Mouse (Mus musculus): ENCODE measurements around the gene Sox13. TPM values are rescaled to one million over a fixed set of nuclear protein-coding genes. Genes with fewer than 3 reads are reported as not detected.

Gene Sox13
- polyA plus RNA-seq, 1 experiment, result 15.4 TPM

DNA sequence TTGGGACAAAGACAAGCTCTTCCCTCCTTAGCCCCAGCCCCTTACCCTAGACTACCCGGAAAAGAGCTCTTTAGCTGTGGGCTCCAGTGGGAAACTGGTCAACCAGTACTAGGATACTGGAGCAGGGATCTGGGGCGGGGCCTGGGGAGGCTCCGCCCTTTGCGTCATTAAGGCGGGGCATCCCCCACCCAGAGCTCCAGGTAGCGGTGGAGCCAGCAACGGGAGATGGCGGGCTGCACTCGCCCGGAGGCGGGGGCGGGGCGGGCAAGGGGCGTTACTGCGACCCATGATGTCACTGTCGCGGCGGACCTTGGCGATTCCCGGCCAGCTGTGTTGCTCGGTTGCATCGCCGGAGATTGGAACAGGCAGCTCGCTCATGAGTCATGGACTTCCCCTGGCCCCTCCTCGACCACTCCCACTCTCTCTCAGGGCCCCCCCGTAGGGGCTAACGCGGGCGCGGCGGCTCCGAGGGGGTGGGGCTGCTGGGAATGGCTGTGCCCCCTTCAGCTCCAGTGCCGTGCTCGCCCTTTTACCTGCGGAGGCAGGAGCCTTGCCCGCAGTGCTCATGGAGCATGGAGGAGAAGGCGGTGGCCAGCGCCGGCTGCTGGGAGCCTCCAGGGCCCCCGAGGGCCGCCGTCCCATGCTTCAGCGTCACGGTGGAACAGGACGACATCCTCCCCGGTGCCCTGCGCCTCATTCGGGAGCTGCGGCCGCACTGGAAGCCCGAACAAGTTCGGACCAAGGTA lies 60.7 kb downstream of the Sox13 start, which contains the start of gene Etnk2:
Gene Etnk2 (plus strand): TSS at position 297 of the 746 bp plus-strand sequence.
- TF ChIP-seq POLR2A (IDR thresholded peaks at IDR 0.05; ENCODE audit: borderline replicate concordance, insufficient read depth, low read length) (no peak), CTCF (IDR thresholded peaks at IDR 0.05; ENCODE audit: borderline replicate concordance, insufficient read depth, low read depth, low read length) (no peak)
- no peaks in the 10 kb centered on the region for H3K27me3 ChIP-seq (ENCODE audit: control insufficient read depth, insufficient read depth, low read length)
- DNase-seq, result peak; percentile 51 to 56
- H3K4me3 ChIP-seq (replicated peaks; ENCODE audit: insufficient read depth, low read depth, low read length), result peak within 1 kb of the TSS; percentile 60
- 2% methylated on average over 49 of the region's 52 CpGs for WGBS
- no peak within 1 kb of the TSS for H3K27ac ChIP-seq (ENCODE audit: insufficient read depth, low read length)
- peaks cover 6% of the 10 kb centered on the region for H3K4me1 ChIP-seq (ENCODE audit: control insufficient read depth, insufficient read depth, low read length)

- DNase-seq, result no peak
- H3K4me3 ChIP-seq (replicated peaks; ENCODE audit: insufficient read depth, low read depth, low read length), result no peak overlapping the region
- TF ChIP-seq POLR2A (IDR thresholded peaks at IDR 0.05; ENCODE audit: borderline replicate concordance, insufficient read depth, low read length) (no peak), CTCF (IDR thresholded peaks at IDR 0.05; ENCODE audit: borderline replicate concordance, insufficient read depth, low read depth, low read length) (no peak)
- H3K27ac ChIP-seq (ENCODE audit: insufficient read depth, low read length), result no peak overlapping the region
- no peaks in the 10 kb centered on the region for H3K27me3 ChIP-seq (ENCODE audit: control insufficient read depth, insufficient read depth, low read length)
- H3K4me1 ChIP-seq (ENCODE audit: control insufficient read depth, insufficient read depth, low read length), result no peaks in the 10 kb centered on the region; the same call in 1 of the 2 replicates
- WGBS, result 67% methylated on average over 5 of the region's 5 CpGs
Observed at GRCm38 (mm10) chr1:133362103-133362502, 62.1 kb downstream of the Sox13 start.

GRCm38 (mm10) chr1:133361006-133361405 lies 63.2 kb downstream of the Sox13 start:
- Histone ChIP-seq H3K27ac (ENCODE audit: insufficient read depth, low read length) (no peak overlapping the region), H3K4me1 (ENCODE audit: control insufficient read depth, insufficient read depth, low read length) (no peaks in the 10 kb centered on the region; the same call in 1 of the 2 replicates), H3K4me3 (replicated peaks; ENCODE audit: insufficient read depth, low read depth, low read length) (no peak overlapping the region), H3K27me3 (ENCODE audit: control insufficient read depth, insufficient read depth, low read length) (no peaks in the 10 kb centered on the region)
- no peak for DNase-seq
- WGBS, result 96% methylated on average over 6 of the region's 6 CpGs
- TF ChIP-seq POLR2A (IDR thresholded peaks at IDR 0.05; ENCODE audit: borderline replicate concordance, insufficient read depth, low read length), result no peak
- no peak for TF ChIP-seq CTCF (IDR thresholded peaks at IDR 0.05; ENCODE audit: borderline replicate concordance, insufficient read depth, low read depth, low read length)

DNA sequence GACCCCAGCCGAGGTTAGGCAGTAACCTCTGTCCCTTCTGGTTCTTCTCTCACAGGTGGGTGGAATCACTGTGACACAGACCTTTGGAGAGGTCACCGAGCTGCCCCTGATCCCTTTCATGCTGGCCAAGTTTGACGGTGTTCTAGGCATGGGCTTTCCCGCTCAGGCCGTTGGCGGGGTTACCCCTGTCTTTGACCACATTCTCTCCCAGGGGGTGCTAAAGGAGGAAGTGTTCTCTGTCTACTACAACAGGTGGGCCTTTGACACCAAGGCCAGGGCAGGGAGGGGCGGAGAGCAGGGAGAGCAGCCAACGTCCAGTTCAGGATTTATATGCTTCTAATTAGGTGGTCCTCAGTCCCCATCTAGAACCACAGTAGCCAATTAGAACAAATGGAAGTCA lies 67.8 kb downstream of the Sox13 start:
- Histone ChIP-seq H3K27ac (ENCODE audit: insufficient read depth, low read length) (no peak overlapping the region), H3K27me3 (ENCODE audit: control insufficient read depth, insufficient read depth, low read length) (no peaks in the 10 kb centered on the region), H3K4me1 (ENCODE audit: control insufficient read depth, insufficient read depth, low read length) (no peaks in the 10 kb centered on the region; the same call in 1 of the 2 replicates), H3K4me3 (replicated peaks; ENCODE audit: insufficient read depth, low read depth, low read length) (no peak overlapping the region)
- 65% methylated on average over 8 of the region's 8 CpGs for WGBS
- TF ChIP-seq POLR2A (IDR thresholded peaks at IDR 0.05; ENCODE audit: borderline replicate concordance, insufficient read depth, low read length) (no peak), CTCF (IDR thresholded peaks at IDR 0.05; ENCODE audit: borderline replicate concordance, insufficient read depth, low read depth, low read length) (no peak)
- no peak for DNase-seq

DNA sequence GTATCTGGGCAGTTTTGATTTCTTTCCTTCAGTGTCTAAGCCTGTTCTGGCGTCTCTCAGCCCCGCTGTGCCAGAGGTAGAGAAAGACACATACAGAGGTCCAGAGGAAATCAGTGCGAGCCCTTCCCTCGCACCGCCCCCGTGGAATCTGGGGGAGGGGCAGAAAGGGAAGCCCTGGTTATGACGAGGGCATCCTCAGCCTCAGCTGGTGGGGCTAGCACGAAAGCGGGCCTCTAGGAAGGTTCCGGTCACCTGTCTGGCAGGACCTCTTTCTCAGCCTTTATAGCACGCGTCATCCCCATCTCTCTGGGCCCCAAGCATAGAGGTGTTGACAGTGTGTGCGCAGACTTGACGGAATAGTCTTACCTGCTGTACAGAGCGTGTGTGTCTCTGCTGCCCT lies 68.3 kb downstream of the Sox13 start:
- 77% methylated on average over 15 of the region's 15 CpGs for WGBS

DNA sequence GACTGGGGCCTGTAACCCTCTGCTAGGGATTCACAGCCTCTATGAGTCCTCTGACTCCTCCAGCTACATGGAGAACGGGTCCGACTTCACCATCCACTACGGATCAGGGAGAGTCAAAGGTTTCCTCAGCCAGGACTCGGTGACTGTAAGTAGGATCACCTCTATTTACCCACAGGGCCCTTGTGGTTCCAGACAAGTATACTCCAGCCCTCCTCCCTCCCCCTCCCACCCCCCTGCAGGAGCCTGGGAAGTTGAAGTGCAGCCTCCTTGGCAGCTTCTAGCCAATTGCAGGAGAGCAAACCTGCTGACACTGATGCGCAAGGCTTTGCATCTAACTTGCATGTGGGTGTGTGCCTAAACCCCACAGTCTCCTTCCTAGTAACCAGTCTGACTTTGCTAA lies 68.7 kb downstream of the Sox13 start:
- DNase-seq, result no peak
- H3K27me3 ChIP-seq (ENCODE audit: control insufficient read depth, insufficient read depth, low read length), result no peaks in the 10 kb centered on the region
- H3K4me3 ChIP-seq (replicated peaks; ENCODE audit: insufficient read depth, low read depth, low read length), result no peak overlapping the region
- no peaks in the 10 kb centered on the region; the same call in 1 of the 2 replicates for H3K4me1 ChIP-seq (ENCODE audit: control insufficient read depth, insufficient read depth, low read length)
- WGBS, result 83% methylated on average over 5 of the region's 5 CpGs
- TF ChIP-seq CTCF (IDR thresholded peaks at IDR 0.05; ENCODE audit: borderline replicate concordance, insufficient read depth, low read depth, low read length), result no peak
- no peak for TF ChIP-seq POLR2A (IDR thresholded peaks at IDR 0.05; ENCODE audit: borderline replicate concordance, insufficient read depth, low read length)
- no peak overlapping the region for H3K27ac ChIP-seq (ENCODE audit: insufficient read depth, low read length)

More for the DNA sequence above, 68.3 kb downstream of the Sox13 start:
- no peak for TF ChIP-seq POLR2A (IDR thresholded peaks at IDR 0.05; ENCODE audit: borderline replicate concordance, insufficient read depth, low read length)
- TF ChIP-seq CTCF (IDR thresholded peaks at IDR 0.05; ENCODE audit: borderline replicate concordance, insufficient read depth, low read depth, low read length), result no peak
- Histone ChIP-seq H3K27me3 (ENCODE audit: control insufficient read depth, insufficient read depth, low read length) (no peaks in the 10 kb centered on the region), H3K4me1 (ENCODE audit: control insufficient read depth, insufficient read depth, low read length) (no peaks in the 10 kb centered on the region; the same call in 1 of the 2 replicates), H3K4me3 (replicated peaks; ENCODE audit: insufficient read depth, low read depth, low read length) (no peak overlapping the region), H3K27ac (ENCODE audit: insufficient read depth, low read length) (no peak overlapping the region)
- DNase-seq, result no peak

- Histone ChIP-seq H3K4me3 (replicated peaks; ENCODE audit: insufficient read depth, low read depth, low read length) (no peak overlapping the region), H3K27ac (ENCODE audit: insufficient read depth, low read length) (no peak overlapping the region), H3K27me3 (ENCODE audit: control insufficient read depth, insufficient read depth, low read length) (no peaks in the 10 kb centered on the region), H3K4me1 (ENCODE audit: control insufficient read depth, insufficient read depth, low read length) (no peaks in the 10 kb centered on the region)
- 4% methylated on average over 12 of the region's 12 CpGs for WGBS
- DNase-seq, result peak; percentile 74 to 84
- TF ChIP-seq POLR2A (IDR thresholded peaks at IDR 0.05; ENCODE audit: borderline replicate concordance, insufficient read depth, low read length), result no peak
- TF ChIP-seq CTCF (IDR thresholded peaks at IDR 0.05; ENCODE audit: borderline replicate concordance, insufficient read depth, low read depth, low read length), result peak; percentile 100
Observed at GRCm38 (mm10) chr1:133353371-133353809, 70.8 kb downstream of the Sox13 start.

- H3K4me3 ChIP-seq (replicated peaks; ENCODE audit: insufficient read depth, low read depth, low read length), result no peak overlapping the region
- no peaks in the 10 kb centered on the region for H3K27me3 ChIP-seq (ENCODE audit: control insufficient read depth, insufficient read depth, low read length)
- DNase-seq, result no peak
- 73% methylated on average over 9 of the region's 9 CpGs for WGBS
- TF ChIP-seq POLR2A (IDR thresholded peaks at IDR 0.05; ENCODE audit: borderline replicate concordance, insufficient read depth, low read length) (no peak), CTCF (IDR thresholded peaks at IDR 0.05; ENCODE audit: borderline replicate concordance, insufficient read depth, low read depth, low read length) (no peak)
- no peak overlapping the region for H3K27ac ChIP-seq (ENCODE audit: insufficient read depth, low read length)
- no peaks in the 10 kb centered on the region for H3K4me1 ChIP-seq (ENCODE audit: control insufficient read depth, insufficient read depth, low read length)
Observed at GRCm38 (mm10) chr1:133351762-133352161, 72.4 kb downstream of the Sox13 start.

All from cerebellum, adult 2 months (tissue).